Comparison of ENCODE assay signal across 15 mouse cellular contexts in genomic region chr14:22609261-22610245, GRCm38 (mm10).
DNase-seq lines count a peak whose midpoint lies in the region; ATAC-seq and TF ChIP-seq lines count a peak whose summit lies in the region.
"Had no signal": no experiment of that assay in that cellular context is flagged by ENCODE, and none has a peak within 500 bp of the region (broad histone marks: within the 10 kb centered on the region; RNA-seq: fewer than 3 reads in every experiment).

No protein-coding gene starts in this region.

- 0 out of 2 replicates have a peak, but pooled peaks cover 4% of the 10 kb centered on the region for H3K4me1 ChIP-seq in heart, postnatal 0 days (ENCODE audit: control insufficient read depth, insufficient read depth)
- peaks cover 14% of the 10 kb centered on the region for H3K4me1 ChIP-seq in embryonic facial prominence, embryonic 13.5 days
- H3K4me1 ChIP-seq in kidney, embryonic 15.5 days, result peaks cover 8% of the 10 kb centered on the region; the same call in 1 of the 2 replicates
- H3K4me1 ChIP-seq in stomach, embryonic 14.5 days (ENCODE audit: control insufficient read depth, insufficient read depth, low read length), result peaks cover 5% of the 10 kb centered on the region; the same call in 1 of the 2 replicates
- H3K4me1 ChIP-seq: hindbrain, embryonic 15.5 days; liver, embryonic 15.5 days; neural tube, embryonic 15.5 days had no signal

- WGBS in heart, postnatal 0 days, result 64% methylated on average over 13 of the region's 13 CpGs
- WGBS in embryonic facial prominence, embryonic 13.5 days, result 30% methylated on average over 13 of the region's 13 CpGs
- 39% methylated on average over 13 of the region's 13 CpGs for WGBS in kidney, embryonic 15.5 days
- WGBS in stomach, embryonic 14.5 days, result 44% methylated on average over 13 of the region's 13 CpGs

- peak; percentile 41; the same call in 1 of the 2 replicates for ATAC-seq in heart, postnatal 0 days (ENCODE audit: insufficient read depth, low read depth)
- ATAC-seq in embryonic facial prominence, embryonic 13.5 days (ENCODE audit: insufficient number of reproducible peaks, insufficient read depth, low FRiP score, low TSS enrichment, low read depth), result no peak
- ATAC-seq in kidney, embryonic 15.5 days (replicated peaks; ENCODE audit: low FRiP score), result peak; percentile 66
- ATAC-seq in stomach, embryonic 14.5 days (ENCODE audit: insufficient number of reproducible peaks, insufficient read depth, low FRiP score, low read depth), result no peak
- ATAC-seq: midbrain, embryonic 16.5 days; Patski had no signal

- H3K9ac ChIP-seq in heart, postnatal 0 days (replicated peaks; ENCODE audit: low read depth, low read length), result no peak overlapping the region
- H3K9ac ChIP-seq in embryonic facial prominence, embryonic 13.5 days, result no peak overlapping the region
- no peak overlapping the region for H3K9ac ChIP-seq in kidney, embryonic 15.5 days
- no peak overlapping the region for H3K9ac ChIP-seq in stomach, embryonic 14.5 days (replicated peaks; ENCODE audit: low read depth, low read length)
- H3K9ac ChIP-seq: hindbrain, embryonic 15.5 days; liver, embryonic 15.5 days; neural tube, embryonic 15.5 days had no signal

- H3K27ac ChIP-seq in heart, postnatal 0 days (ENCODE audit: low read depth), result no peak overlapping the region
- H3K27ac ChIP-seq in embryonic facial prominence, embryonic 13.5 days, result peak overlapping the region; percentile 41; the same call in 1 of the 2 replicates
- H3K27ac ChIP-seq in kidney, embryonic 15.5 days, result peak overlapping the region; percentile 78
- peak overlapping the region; percentile 61; the same call in 1 of the 2 replicates for H3K27ac ChIP-seq in stomach, embryonic 14.5 days (ENCODE audit: low read length)
- H3K27ac ChIP-seq: hindbrain, embryonic 15.5 days; liver, embryonic 15.5 days; macrophage; neural tube, embryonic 15.5 days had no signal

- H3K36me3 ChIP-seq in heart, postnatal 0 days (replicated peaks; ENCODE audit: control insufficient read depth, insufficient read depth, low read length), result no peaks in the 10 kb centered on the region
- no peaks in the 10 kb centered on the region for H3K36me3 ChIP-seq in embryonic facial prominence, embryonic 13.5 days
- no peaks in the 10 kb centered on the region for H3K36me3 ChIP-seq in kidney, embryonic 15.5 days
- no peaks in the 10 kb centered on the region for H3K36me3 ChIP-seq in stomach, embryonic 14.5 days (ENCODE audit: control insufficient read depth, insufficient read depth, low read length)
- H3K36me3 ChIP-seq: hindbrain, embryonic 15.5 days; liver, embryonic 15.5 days; neural tube, embryonic 15.5 days had no signal

- no peak for TF ChIP-seq EP300 in heart, postnatal 0 days (IDR thresholded peaks at IDR 0.05; ENCODE audit: low read depth)

- no peak overlapping the region for H3K4me3 ChIP-seq in heart, postnatal 0 days (ENCODE audit: low read depth, low read length)
- H3K4me3 ChIP-seq in embryonic facial prominence, embryonic 13.5 days, result no peak overlapping the region
- no peak overlapping the region for H3K4me3 ChIP-seq in kidney, embryonic 15.5 days (replicated peaks)
- H3K4me3 ChIP-seq in stomach, embryonic 14.5 days (ENCODE audit: low read depth, low read length), result no peak overlapping the region
- H3K4me3 ChIP-seq: hindbrain, embryonic 15.5 days; liver, embryonic 15.5 days; neural tube, embryonic 15.5 days had no signal

- no peak overlapping the region for H3K4me2 ChIP-seq in heart, postnatal 0 days (ENCODE audit: low read depth, low read length)
- H3K4me2 ChIP-seq in embryonic facial prominence, embryonic 13.5 days, result no peak overlapping the region
- H3K4me2 ChIP-seq in kidney, embryonic 15.5 days, result no peak overlapping the region
- no peak overlapping the region for H3K4me2 ChIP-seq in stomach, embryonic 14.5 days (replicated peaks; ENCODE audit: low read depth, low read length)
- H3K4me2 ChIP-seq: hindbrain, embryonic 15.5 days; liver, embryonic 15.5 days; neural tube, embryonic 15.5 days had no signal

- no peak for TF ChIP-seq CTCF in heart, postnatal 0 days (IDR thresholded peaks at IDR 0.05; ENCODE audit: low read depth)

- peak; percentile 24 for DNase-seq in heart, postnatal 0 days (ENCODE audit: low spot score)
- DNase-seq in heart, adult 9 months (ENCODE audit: low spot score in 2 of 2), result no peak
- no peak for DNase-seq in layer of hippocampus, adult 8-10 months (ENCODE audit: low spot score in 2 of 2)
- DNase-seq in urinary bladder, adult 18-20 months (ENCODE audit: low spot score in 2 of 2), result no peak
- DNase-seq: adrenal gland, adult 2 months; cerebellum, postnatal 10 days had no signal

- no peaks in the 10 kb centered on the region for H3K9me3 ChIP-seq in heart, postnatal 0 days (replicated peaks; ENCODE audit: control insufficient read depth, low read length)
- no peaks in the 10 kb centered on the region for H3K9me3 ChIP-seq in embryonic facial prominence, embryonic 13.5 days
- H3K9me3 ChIP-seq in kidney, embryonic 15.5 days (replicated peaks), result no peaks in the 10 kb centered on the region
- H3K9me3 ChIP-seq in stomach, embryonic 14.5 days (ENCODE audit: control insufficient read depth, low read depth, low read length), result no peaks in the 10 kb centered on the region
- H3K9me3 ChIP-seq: hindbrain, embryonic 15.5 days; liver, embryonic 15.5 days; neural tube, embryonic 15.5 days had no signal

- H3K27me3 ChIP-seq in heart, postnatal 0 days (ENCODE audit: control insufficient read depth, insufficient read depth, low read length), result no peaks in the 10 kb centered on the region
- no peaks in the 10 kb centered on the region for H3K27me3 ChIP-seq in embryonic facial prominence, embryonic 13.5 days
- H3K27me3 ChIP-seq in kidney, embryonic 15.5 days, result no peaks in the 10 kb centered on the region
- no peaks in the 10 kb centered on the region for H3K27me3 ChIP-seq in stomach, embryonic 14.5 days (ENCODE audit: control insufficient read depth, insufficient read depth, low read length)
- H3K27me3 ChIP-seq: hindbrain, embryonic 15.5 days; liver, embryonic 15.5 days; neural tube, embryonic 15.5 days had no signal

Comparison
In these comparisons a context has a peak if more than half of its experiments do, and no peak if none do; other contexts are left out.
1. ATAC-seq: peak in heart, postnatal 0 days (single experiment) and kidney, embryonic 15.5 days (single experiment); none in embryonic facial prominence, embryonic 13.5 days (single experiment) and stomach, embryonic 14.5 days (single experiment).